Mouse (Mus musculus) midbrain, embryonic 15.5 days (tissue): ENCODE results near the gene Tsc2. TPM values are rescaled to one million over a fixed set of nuclear protein-coding genes. Genes with fewer than 3 reads are reported as not detected.

Experiments
- ATAC-seq: fragments of 200-750 bp; cut with Nextera tagmentation; replicated peaks from 2 replicates; pipeline ENCODE4 v1.8.0; 2017; ENCODE audit warnings: moderate TSS enrichment
- H3K27ac ChIP-seq: fragments of 300-500 bp; sonication (generic); 2 replicates; pipeline ENCODE4 v1.5.1; 2015; ENCODE audit warnings: mild to moderate bottlenecking, inconsistent platforms
- H3K27me3 ChIP-seq: fragments of 300-500 bp; sonication (generic); replicated peaks from 2 replicates; pipeline ENCODE4 v1.6.1; 2015; ENCODE audit warnings: inconsistent platforms
- H3K36me3 ChIP-seq: fragments of 300-500 bp; sonication (generic); replicated peaks from 2 replicates; pipeline ENCODE4 v1.6.1; 2015; ENCODE audit warnings: inconsistent platforms
- H3K4me1 ChIP-seq: fragments of 300-500 bp; sonication (generic); 2 replicates; pipeline ENCODE4 v1.6.1; 2015; ENCODE audit warnings: inconsistent platforms
- H3K4me2 ChIP-seq: fragments of 300-500 bp; sonication (generic); 2 replicates; pipeline ENCODE4 v1.6.1; 2015; ENCODE audit warnings: inconsistent platforms, mild to moderate bottlenecking, moderate library complexity
- H3K4me3 ChIP-seq: fragments of 300-500 bp; sonication (generic); 2 replicates; pipeline ENCODE4 v1.5.1; 2015; ENCODE audit warnings: mild to moderate bottlenecking, inconsistent platforms
- H3K9ac ChIP-seq: fragments of 300-500 bp; sonication (generic); 2 replicates; pipeline ENCODE4 v1.6.1; 2015; ENCODE audit warnings: mild to moderate bottlenecking, inconsistent platforms
- H3K9me3 ChIP-seq: fragments of 300-500 bp; sonication (generic); 2 replicates; pipeline ENCODE4 v1.6.1; 2016; ENCODE audit warnings: inconsistent platforms
- WGBS: fragments of 180-500 bp; shearing (Covaris S2); methylation state at CpG from one replicate; pipeline ENCODE4 v1.1.7; 2015; ENCODE audit warnings: mixed read lengths; 5-methylcytosine and 5-hydroxymethylcytosine counted together
- polyA plus RNA-seq: library from polyadenylated mRNA; unstranded; fragments of >200 nt; fragmentation: Nextera tagmentation; extraction: Ambion mirVana; gene quantifications from 2 replicates; pipeline ENCODE4 v1.2.1, GENCODE M21; 2015

The Tsc2 gene
- polyA plus RNA-seq, 1 experiment from 2014 or later = 89.6 TPM

GRCm38 (mm10) chr17:24658017-24658758 lies 25.8 kb upstream of the Tsc2 start, which contains the start of gene Npw:
TSS of gene Npw (minus strand) at chr17:24658457.
- H3K4me1 ChIP-seq = peaks cover 15% of the 10 kb centered on the region
- H3K4me3 ChIP-seq = peak within 1 kb of the TSS; percentile 31
- 1% methylated on average over 47 of the region's 47 CpGs for WGBS
- ATAC-seq = no peak; the same call in 1 of the 2 replicates
- H3K9me3 ChIP-seq = no peaks in the 10 kb centered on the region
- peak within 1 kb of the TSS; percentile 60 for H3K4me2 ChIP-seq
- no peaks in the 10 kb centered on the region for H3K36me3 ChIP-seq
- H3K27ac ChIP-seq = no peak within 1 kb of the TSS
- peaks cover 40% of the 10 kb centered on the region for H3K27me3 ChIP-seq
- peak within 1 kb of the TSS; percentile 19; the same call in 1 of the 2 replicates for H3K9ac ChIP-seq

DNA sequence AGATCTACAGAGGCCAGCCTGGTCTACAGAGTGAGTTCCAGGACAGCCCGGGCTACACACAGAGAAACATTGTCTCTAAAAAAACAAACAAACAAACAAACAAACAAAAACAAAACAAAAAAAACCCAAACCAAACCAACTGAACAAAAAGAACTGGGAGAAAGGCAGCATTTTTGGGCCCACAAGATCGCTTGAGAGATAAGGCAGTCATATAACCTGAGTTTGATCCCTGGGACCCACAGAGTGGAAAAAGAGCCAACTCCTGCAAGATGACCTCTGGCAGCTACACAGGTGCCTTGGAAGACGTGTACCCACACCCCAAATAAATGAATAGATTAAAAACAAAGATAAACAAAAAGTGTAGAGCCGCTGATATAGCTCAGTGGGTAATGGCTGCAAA lies 22.5 kb upstream of the Tsc2 start:
- WGBS = 71% methylated on average over 4 of the region's 4 CpGs
- Histone ChIP-seq H3K27me3 (peaks cover 34% of the 10 kb centered on the region), H3K9me3 (no peaks in the 10 kb centered on the region), H3K4me2 (no peak overlapping the region), H3K4me3 (no peak overlapping the region), H3K27ac (no peak overlapping the region), H3K36me3 (no peaks in the 10 kb centered on the region), H3K9ac (no peak overlapping the region), H3K4me1 (peaks cover 19% of the 10 kb centered on the region)
- ATAC-seq = no peak

- Histone ChIP-seq H3K27ac (no peak overlapping the region), H3K36me3 (no peaks in the 10 kb centered on the region), H3K4me1 (peaks cover 25% of the 10 kb centered on the region), H3K9me3 (no peaks in the 10 kb centered on the region), H3K4me2 (peak overlapping the region; percentile 49), H3K9ac (peak overlapping the region; percentile 37), H3K27me3 (peaks cover 27% of the 10 kb centered on the region), H3K4me3 (peak overlapping the region; percentile 23)
- 6% methylated on average over 19 of the region's 19 CpGs for WGBS
- ATAC-seq = no peak
Observed at GRCm38 (mm10) chr17:24653967-24654710, 21.7 kb upstream of the Tsc2 start.

DNA sequence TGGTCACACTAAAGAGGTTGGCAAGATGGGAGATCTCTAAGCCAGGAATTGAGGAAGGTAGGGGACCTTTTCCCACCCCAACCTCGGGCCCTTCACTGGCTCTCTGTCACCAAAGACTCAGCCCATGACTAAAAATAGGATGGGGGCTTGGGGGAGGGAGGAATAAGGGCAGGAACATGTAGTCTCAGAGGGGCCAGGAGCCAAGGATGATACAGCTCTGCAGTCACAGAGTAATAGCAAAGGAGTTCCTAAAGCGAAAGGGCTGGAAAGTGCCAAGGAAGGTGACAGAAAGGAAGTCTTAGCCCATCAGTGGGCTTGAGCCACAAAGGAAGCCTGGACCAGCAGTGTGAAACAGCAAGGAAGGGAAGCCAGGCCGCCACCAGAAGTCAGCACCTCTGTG lies 19.4 kb upstream of the Tsc2 start:
- Histone ChIP-seq H3K4me2 (no peak overlapping the region), H3K9ac (no peak overlapping the region), H3K9me3 (no peaks in the 10 kb centered on the region), H3K27ac (no peak overlapping the region), H3K4me1 (peaks cover 18% of the 10 kb centered on the region), H3K4me3 (no peak overlapping the region), H3K27me3 (peaks cover 4% of the 10 kb centered on the region; the same call in 1 of the 2 replicates), H3K36me3 (no peaks in the 10 kb centered on the region)
- WGBS = 72% methylated on average over 3 of the region's 3 CpGs
- ATAC-seq = no peak

- Histone ChIP-seq H3K27ac (no peak overlapping the region), H3K9me3 (no peaks in the 10 kb centered on the region), H3K27me3 (0 out of 2 replicates have a peak, but pooled peaks cover 3% of the 10 kb centered on the region), H3K36me3 (no peaks in the 10 kb centered on the region), H3K4me1 (peaks cover 18% of the 10 kb centered on the region), H3K4me2 (peak overlapping the region; percentile 93), H3K4me3 (peak overlapping the region; percentile 81), H3K9ac (peak overlapping the region; percentile 85; the same call in 1 of the 2 replicates)
- ATAC-seq = no peak
- WGBS = 74% methylated on average over 4 of the region's 4 CpGs
Observed at GRCm38 (mm10) chr17:24650766-24651165, 18.3 kb upstream of the Tsc2 start.

DNA sequence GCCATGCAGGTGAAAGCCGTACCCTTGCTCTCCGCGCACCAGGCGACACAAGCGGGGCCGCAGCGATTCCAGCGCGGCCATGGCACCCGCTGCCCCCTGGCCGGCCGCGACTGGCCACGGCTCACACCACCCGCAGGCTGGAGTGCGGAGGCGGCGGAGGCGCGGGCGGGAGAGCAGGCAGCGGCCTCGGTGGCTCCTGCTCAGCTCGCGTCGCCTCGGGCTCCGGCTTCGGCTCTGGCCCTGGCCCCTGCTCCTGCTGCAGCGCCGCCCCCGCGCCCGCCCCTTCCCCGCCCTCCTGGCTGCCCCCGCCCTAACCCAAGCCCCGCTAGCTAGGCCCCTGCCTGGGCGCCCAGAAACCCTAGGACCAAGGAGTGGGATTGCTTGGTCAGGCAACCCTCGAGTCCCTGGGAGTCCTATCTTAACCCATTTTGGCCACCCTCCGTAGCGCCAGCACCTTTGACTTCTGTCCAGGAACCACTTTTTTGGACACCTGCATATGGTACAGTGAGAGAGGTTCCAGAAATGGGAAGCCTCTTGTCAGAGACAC lies 17.7 kb upstream of the Tsc2 start, which contains the start of gene Slc9a3r2:
Slc9a3r2 (minus strand) TSS at position 258 of the 547 bp plus-strand sequence.
- Histone ChIP-seq H3K27ac (peak within 1 kb of the TSS; percentile 71), H3K4me1 (peaks cover 18% of the 10 kb centered on the region), H3K9me3 (no peaks in the 10 kb centered on the region), H3K36me3 (no peaks in the 10 kb centered on the region), H3K4me3 (peak within 1 kb of the TSS; percentile 81), H3K27me3 (0 out of 2 replicates have a peak, but pooled peaks cover 3% of the 10 kb centered on the region), H3K9ac (peak within 1 kb of the TSS; percentile 85), H3K4me2 (peak within 1 kb of the TSS; percentile 93)
- peak; percentile 77 for ATAC-seq
- WGBS = 1% methylated on average over 34 of the region's 41 CpGs

DNA sequence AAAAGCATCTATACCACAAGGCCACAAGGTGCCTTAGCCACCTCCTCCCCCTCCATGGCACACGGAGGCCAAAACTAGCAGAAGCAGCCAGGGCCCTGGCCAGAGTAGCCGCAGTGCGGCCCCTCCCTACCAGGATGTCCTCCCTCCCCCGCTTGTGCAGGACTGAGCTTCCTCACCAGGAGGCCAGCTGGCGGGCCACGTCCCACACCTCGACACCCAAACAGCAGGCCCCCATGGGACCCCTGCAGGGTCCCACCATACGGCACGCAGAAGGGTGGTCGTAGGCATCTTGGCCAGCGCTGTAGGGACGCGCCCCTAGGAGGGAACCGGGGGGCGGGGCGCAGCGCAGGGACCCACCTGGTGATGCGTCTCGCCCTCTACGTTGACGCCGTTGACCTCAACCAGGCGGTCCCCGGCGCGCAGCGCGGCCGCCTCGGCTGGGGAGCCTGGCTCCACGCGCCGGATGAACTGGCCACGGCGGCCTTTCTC lies 17.2 kb upstream of the Tsc2 start:
- H3K4me2 ChIP-seq = peak overlapping the region; percentile 93
- peak overlapping the region; percentile 71 for H3K27ac ChIP-seq
- peak; percentile 65 for ATAC-seq
- peaks cover 18% of the 10 kb centered on the region for H3K4me1 ChIP-seq
- peak overlapping the region; percentile 85 for H3K9ac ChIP-seq
- H3K9me3 ChIP-seq = no peaks in the 10 kb centered on the region
- no peaks in the 10 kb centered on the region for H3K36me3 ChIP-seq
- peak overlapping the region; percentile 81 for H3K4me3 ChIP-seq
- H3K27me3 ChIP-seq = 0 out of 2 replicates have a peak, but pooled peaks cover 3% of the 10 kb centered on the region
- WGBS = under 1% methylated on average over 35 of the region's 35 CpGs

DNA sequence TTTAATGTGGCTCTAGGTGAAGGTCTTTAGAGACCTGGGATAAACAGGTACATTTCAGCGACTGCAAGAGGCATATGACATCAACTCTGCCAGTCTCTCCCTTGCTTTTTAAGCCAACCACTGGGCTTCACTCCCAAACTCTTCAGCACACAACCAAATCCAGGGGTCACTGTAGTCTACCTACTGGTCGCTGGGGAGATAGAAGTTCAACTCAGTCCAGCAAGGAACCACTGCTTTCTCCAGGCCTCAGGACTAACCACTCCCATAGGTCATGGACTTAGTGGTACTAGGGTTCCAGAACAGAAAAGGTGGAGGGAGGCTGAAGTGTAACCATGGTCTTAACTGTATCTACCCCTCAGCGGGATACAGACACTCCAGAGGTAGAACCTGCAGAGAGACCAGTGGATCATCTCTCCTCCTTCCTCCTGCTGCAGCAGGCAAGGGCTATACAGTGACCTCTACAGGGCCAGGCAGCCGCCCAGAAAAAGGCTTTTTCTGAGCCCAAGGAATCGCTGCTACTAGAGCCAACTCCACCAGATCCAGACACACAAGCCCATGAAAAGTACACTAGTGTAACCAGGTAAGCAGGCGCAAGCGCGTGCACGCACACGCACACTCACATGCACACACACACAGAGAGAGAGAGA lies 16.4 kb upstream of the Tsc2 start:
- Histone ChIP-seq H3K4me1 (peaks cover 17% of the 10 kb centered on the region), H3K27ac (no peak overlapping the region), H3K27me3 (0 out of 2 replicates have a peak, but pooled peaks cover 3% of the 10 kb centered on the region), H3K4me3 (peak overlapping the region; percentile 81), H3K9me3 (no peaks in the 10 kb centered on the region), H3K36me3 (no peaks in the 10 kb centered on the region), H3K4me2 (peak overlapping the region; percentile 93), H3K9ac (peak overlapping the region; percentile 85; the same call in 1 of the 2 replicates)
- ATAC-seq = no peak
- WGBS = 75% methylated on average over 10 of the region's 10 CpGs

GRCm38 (mm10) chr17:24647493-24647892 lies 15.1 kb upstream of the Tsc2 start:
- Histone ChIP-seq H3K9ac (no peak overlapping the region), H3K9me3 (no peaks in the 10 kb centered on the region), H3K27me3 (0 out of 2 replicates have a peak, but pooled peaks cover 3% of the 10 kb centered on the region), H3K27ac (no peak overlapping the region), H3K4me2 (no peak overlapping the region), H3K4me3 (no peak overlapping the region), H3K4me1 (peaks cover 15% of the 10 kb centered on the region), H3K36me3 (no peaks in the 10 kb centered on the region)
- ATAC-seq = no peak
- 75% methylated on average over 11 of the region's 11 CpGs for WGBS

DNA sequence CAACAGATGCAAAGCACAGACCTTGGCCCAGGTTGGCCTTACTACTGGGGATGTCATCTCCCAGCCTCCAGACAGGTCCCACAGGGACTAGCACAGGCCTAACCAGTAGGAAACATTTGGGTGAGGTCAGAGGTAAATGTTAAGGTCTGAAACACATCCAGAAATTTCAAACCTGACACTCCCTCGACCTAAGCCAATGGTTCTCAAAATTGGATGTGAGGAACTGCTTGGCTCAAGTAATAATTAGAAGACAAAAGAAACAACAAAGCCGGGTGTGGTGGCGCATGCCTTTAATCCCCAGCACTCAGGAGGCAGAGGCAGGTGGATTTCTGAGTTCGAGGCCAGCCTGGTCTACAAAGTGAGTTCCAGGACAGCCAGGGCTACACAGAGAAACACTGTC lies 14.0 kb upstream of the Tsc2 start:
- WGBS = 90% methylated on average over 4 of the region's 4 CpGs
- H3K4me3 ChIP-seq = no peak overlapping the region
- H3K9me3 ChIP-seq = no peaks in the 10 kb centered on the region
- H3K27me3 ChIP-seq = 0 out of 2 replicates have a peak, but pooled peaks cover 3% of the 10 kb centered on the region
- H3K36me3 ChIP-seq = no peaks in the 10 kb centered on the region
- H3K4me2 ChIP-seq = no peak overlapping the region
- H3K9ac ChIP-seq = no peak overlapping the region
- H3K4me1 ChIP-seq = peaks cover 15% of the 10 kb centered on the region
- ATAC-seq = no peak
- no peak overlapping the region for H3K27ac ChIP-seq

DNA sequence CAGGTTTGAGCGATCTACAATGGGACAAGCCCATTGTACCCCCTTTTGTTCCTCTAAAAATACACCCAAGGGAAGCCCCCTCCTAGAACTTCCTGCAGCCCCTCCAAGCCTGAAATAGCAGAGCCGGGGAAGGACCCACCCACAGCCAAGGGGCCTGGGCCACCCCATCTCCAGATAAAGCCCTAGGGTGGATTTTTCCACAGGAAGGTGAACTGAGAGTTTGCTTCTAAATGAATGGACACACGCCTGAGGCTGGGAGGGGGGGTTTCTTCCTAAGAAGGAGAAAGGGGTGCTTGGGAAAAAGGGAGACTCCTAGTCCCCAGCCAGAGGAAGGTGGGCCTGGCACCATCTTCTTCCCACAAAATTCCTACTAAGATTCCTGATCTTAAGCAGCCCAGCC lies 13.5 kb upstream of the Tsc2 start:
- Histone ChIP-seq H3K4me3 (no peak overlapping the region), H3K4me2 (no peak overlapping the region), H3K27ac (no peak overlapping the region; the same call in 1 of the 2 replicates), H3K36me3 (no peaks in the 10 kb centered on the region), H3K4me1 (peaks cover 15% of the 10 kb centered on the region), H3K9ac (no peak overlapping the region), H3K9me3 (no peaks in the 10 kb centered on the region), H3K27me3 (no peaks in the 10 kb centered on the region)
- ATAC-seq = no peak
- 81% methylated on average over 3 of the region's 3 CpGs for WGBS
